Mouse (Mus musculus): ENCODE measurements around the gene Tomm5.
A peak's percentile ranks its signal among the peaks of the same experiment; 100 is the strongest.
"Not testable (repeated sequence)": the region's sequence is repeated elsewhere in the genome, so short reads cannot be mapped to it uniquely, and the experiment has no call there.

The Tomm5 gene

GRCm38 (mm10) chr4:45064577-45064976 lies 43.3 kb downstream of the Tomm5 start:
- DNase-seq = no peak

DNA sequence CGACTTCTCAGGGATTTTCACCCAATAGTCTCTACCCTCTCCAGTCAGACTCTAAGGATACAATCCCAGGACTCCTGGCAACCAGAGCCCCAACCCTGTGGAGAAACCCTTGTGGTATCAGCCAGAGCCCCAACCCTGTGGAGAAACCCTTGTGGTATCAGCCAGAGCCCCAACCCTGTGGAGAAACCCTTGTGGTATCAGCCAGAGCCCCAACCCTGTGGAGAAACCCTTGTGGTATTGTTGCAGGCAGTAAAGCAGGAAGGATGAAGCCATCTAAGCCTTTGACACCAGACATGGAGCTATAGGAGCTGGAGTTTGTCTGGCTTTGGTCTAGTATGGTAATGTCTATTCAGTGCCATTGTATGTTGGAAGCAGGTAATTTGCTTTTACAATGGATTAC lies 44.1 kb downstream of the Tomm5 start:
- DNase-seq = not testable (repeated sequence)

DNA sequence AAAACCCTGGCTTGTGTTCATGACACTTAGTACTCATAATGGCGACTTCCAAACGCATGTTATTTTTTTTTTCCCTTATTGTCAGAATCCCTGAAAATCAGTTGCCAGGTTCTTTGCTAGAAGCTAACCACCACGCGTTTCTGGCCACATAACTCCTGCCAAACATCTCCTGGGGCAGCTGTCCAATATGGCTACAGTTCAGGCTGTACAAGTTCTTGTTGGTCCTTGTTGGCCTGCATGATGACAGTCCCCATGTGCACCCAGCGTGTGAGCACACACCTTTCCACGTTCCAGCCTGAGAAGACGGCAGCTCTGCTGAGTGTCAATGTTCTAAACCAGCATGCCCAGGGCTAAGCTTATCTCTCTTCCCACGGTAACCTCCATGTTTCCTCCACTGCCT lies 52.5 kb downstream of the Tomm5 start:
- DNase-seq = peak; percentile 32

Data from cerebellum, adult 8-10 months (tissue).